Mouse (Mus musculus) ES-Bruce4 (cell line): ENCODE data around the gene Arhgef12.

Experiments used
- CTCF ChIP-seq: IDR thresholded peaks from one replicate; pipeline ENCODE4 v1.8.1; 2011; ENCODE audit warnings: low read depth, low read length
- EP300 ChIP-seq: IDR thresholded peaks from 2 replicates; pipeline ENCODE4 v1.6.1; 2011; ENCODE audit warnings: low read depth, low read length; ENCODE audit not compliant: insufficient read depth

DNA sequence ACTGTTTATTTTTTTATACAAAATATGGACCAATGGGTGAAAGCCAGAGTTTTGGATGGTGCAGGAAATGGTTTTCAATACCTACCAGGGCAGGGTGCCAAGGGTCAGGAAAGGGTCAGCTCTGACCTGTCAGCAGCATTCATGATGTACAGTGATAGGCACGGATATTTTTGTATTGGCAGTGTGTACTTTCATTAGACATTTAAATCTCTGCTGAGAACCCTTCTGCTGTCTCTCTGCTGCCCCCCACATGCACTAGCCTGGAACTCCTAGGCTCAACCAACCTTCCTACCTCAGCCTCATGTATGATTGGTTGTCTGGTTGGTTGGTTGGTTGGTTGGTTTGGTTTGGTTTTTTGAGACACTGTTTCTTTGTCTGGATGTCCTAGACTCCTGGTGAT lies 15.3 kb upstream of the Arhgef12 start:
- no peak for TF ChIP-seq EP300
- peak; percentile 28 for TF ChIP-seq CTCF
